Mouse (Mus musculus) Muller cell, postnatal 12 days (primary cell): ENCODE measurements at regions not wholly inside any gene's neighbourhood (a gene's known extent, or its start where the extent isn't known, plus 50 kb on each side); places are given as distances from the start of the nearest gene placed in this dataset.

Experiments used
- DNase-seq: peaks from one replicate; pipeline ENCODE4 v3.0.0-alpha.2; 2015; ENCODE audit errors: inconsistent ontology term

DNA sequence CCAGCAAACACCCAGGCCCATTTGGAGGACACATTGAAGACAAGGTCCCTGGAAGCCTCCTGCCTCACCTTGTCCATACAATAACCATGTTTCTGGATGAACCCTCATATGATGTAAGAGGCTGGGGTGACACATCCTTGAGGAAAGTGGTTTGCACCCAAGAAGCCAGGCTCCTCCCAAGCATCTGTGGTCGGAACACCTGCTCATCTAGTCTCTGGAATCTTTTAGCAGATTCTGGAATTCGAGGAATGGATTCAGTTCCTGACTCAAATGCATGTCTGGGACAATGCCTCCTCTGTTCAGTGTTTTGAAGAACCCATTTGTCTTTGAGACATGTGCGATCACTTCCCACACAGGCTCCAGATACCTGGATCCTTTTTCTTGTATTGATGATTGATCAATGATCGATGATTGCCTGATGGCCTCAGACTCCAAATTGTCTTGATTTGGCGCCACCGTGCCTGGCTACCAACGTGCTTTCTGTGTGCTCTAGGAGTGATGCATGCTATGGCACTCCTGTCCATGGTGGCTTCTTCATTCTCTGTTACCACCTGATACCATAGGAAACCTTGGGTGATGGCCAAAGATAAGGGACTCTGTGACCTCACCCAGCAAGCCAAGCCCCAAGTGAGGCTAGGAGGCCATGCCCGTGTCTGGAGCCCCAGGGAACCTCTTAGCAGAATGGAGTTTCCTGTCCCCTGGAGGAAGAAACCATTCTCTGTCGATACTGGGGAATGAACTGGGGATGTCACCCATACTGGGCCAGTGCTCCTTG is 126.7 kb downstream of the Mn1 start:
- DNase-seq = peak; percentile 78

DNA sequence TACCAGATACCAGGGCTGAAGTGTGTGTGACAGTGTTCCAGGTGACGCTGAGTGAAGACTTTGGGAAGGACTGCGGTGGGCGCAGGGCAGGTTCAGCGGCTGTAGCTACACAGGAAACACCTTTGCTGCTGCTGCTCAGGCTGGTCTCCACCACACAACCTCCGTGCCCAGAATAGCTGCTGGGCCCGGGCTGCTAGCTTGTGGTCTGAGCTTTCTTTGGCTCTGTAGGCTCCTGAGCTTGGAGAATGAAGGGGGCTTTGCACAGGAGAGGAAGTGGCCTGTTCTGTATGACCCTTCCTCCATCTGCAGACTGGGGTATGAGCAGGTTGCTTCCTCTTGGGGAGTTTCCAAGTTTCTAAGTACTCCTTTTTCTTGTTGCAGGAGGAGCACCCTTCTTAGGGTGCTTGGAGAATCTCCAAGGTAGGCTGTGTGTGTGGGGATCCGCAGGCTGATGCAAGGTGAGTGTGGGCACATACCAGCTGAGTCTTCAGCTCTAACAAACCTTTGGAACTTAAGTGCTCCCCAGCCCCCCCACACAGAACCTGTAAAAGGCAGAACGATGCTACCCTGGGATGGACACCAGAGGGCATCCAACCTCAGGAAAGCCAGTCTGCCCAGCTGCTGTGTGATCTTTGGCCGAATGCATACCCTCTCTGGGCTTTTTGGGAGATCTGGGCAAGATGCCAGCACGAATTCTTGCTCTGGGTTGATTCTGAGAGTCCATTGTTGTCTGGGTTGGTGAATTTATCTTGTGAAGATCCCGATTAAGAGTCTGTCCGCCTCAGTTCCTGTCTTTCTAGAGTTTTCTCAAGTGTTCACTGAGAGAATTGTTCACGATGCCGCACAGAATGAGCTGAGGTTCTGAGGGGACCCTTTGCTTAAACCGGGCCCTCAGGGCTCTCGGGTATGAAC is 136.6 kb downstream of the Mn1 start:
- DNase-seq = no peak

DNA sequence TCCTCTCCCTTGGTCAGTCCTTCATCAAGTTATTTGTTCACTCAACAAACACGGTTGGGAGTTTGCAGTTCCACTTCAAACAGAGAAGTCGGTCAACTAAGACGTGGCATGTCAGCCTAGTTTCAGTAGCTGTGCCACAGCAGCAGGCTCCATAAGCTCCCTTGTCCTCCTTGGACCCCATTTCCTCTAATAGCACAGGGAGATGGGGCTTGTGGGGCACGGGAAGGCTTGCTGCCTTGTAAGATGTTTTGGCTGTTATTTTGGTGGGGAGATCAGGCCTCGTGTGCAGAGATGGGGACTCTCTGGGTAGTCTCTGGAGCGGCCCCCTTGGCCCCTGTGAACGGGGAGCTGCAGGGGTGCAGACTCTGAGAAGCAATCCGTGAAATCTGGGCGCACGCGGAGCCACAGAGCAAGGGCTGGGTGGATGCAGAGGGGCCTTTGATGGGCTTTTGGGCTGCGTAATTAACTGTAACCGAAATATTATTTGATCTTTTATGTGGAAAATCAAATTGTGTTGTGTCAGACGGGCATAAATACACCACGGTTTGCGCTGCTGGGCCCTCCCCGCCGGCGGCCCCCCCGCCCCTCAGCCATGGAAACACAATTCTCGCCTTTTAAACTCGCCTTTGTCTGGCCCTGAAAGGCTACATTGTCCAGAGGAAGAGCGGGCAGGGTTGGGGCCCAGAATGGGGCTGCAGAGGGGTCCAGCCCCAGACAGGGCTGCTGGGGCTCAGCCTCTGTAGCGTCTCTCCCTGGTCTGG is 137.6 kb downstream of the Mn1 start:
- DNase-seq = peak; percentile 78

DNA sequence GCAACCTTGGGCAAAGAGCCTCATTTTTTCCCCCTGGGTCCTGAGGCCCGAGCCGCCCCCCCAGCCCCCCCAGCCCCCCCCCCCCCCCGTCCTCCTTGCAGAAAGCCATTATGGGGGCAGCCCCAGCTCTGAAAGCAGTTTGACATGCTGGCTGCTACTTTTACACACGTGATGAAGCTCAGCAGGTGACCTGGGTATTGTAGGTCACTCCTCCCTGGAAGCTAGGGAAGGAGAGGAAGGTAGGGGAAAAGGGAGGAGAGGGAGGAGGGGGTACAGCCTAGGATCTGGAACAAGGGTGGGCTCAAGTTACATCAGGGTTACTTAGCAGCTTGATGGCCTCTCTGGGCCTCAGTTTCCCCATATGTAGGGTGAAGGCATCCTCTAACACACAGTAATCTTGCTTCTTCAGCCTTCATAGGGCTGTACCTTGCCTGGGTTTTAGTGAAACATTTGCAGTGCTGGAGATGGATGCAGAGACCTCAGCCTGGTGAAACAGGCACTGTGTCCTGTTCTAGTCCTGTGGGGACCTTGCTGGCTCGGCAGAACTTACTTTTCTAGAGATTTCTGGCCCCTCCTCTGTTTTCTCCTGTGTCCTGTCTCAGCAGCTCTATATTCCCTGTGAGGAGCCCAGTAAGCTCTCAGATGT is 138.3 kb downstream of the Mn1 start:
- DNase-seq = no peak

DNA sequence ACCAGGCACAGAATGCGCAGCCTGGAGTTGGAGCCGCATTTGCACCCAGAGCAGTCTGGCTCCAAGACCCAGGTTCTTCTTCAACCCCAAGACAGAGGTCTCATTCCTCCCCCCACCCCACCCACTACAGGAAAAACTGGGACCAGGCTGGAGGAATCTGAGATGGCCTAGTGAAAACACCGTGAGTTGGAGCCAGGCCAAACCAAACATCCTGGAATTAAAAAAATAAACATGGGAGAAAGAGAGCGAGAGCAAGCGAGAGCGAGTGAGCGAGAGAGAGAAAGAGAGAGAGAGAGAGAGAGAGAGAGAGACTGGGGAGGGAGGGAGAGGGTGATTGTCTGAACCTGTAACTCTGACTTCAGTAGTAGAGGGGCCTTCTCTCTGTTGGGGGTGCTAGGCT is 138.8 kb downstream of the Mn1 start:
- DNase-seq = no peak

DNA sequence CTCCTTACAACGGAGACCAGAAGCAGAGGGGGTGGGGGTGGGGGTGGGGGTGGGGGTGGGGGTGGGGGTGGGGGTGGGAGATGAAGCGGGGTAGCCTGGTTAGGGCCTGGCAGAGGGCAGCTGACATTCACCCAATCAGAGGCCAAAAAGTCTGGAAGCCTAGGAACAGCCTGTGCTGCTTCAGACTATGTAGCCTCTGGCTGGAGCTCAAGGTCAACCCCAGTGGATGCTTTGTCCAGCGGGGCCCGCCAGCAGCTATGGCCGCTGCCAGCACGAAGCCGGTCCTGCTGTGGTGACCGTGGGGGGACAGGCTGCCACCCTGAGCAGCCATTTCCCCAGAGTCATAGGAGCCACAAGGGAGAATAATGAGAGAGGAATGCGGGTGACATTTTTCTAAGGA is 143.3 kb downstream of the Mn1 start:
- DNase-seq = no peak

DNA sequence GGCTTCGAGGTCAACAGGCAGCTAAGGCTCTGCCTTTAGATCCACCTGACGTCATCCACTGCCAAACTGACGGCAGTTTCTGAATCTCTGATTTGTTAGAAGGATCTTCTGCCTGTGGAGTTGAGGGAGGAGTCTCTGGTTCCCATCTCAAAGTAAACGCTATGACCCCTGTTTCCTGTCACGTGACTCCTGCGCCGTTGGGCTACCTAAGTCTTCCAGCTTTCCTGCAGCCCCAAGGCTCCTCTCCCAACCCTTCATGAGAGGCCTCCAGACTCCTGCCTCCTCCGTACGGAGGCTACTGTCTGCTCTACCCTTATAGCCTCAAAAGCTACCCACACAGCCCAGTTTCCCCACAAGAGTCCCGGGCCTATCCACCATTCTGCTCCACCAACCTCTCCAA is 144.1 kb downstream of the Mn1 start:
- no peak for DNase-seq

DNA sequence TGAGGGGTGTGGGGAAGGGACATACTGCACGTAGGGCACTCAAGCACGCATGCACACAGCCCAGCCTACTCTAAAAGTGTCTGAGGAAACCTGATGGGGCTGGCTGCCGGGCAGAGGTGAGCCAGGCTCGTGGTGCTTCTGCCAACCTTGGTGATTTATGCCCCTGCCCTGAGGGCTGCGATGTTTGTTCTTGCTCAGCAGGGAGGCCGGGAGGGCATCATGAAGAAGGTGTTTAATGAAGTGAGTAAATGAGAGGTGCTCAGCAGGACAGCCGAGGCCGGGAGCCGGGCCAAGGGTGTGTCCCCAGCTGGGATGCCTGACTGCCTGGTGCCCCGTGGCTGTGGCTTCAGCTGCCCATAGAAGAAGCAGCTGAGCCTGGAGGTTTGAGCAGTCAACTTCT is 153.7 kb downstream of the Mn1 start:
- DNase-seq = peak; percentile 90

DNA sequence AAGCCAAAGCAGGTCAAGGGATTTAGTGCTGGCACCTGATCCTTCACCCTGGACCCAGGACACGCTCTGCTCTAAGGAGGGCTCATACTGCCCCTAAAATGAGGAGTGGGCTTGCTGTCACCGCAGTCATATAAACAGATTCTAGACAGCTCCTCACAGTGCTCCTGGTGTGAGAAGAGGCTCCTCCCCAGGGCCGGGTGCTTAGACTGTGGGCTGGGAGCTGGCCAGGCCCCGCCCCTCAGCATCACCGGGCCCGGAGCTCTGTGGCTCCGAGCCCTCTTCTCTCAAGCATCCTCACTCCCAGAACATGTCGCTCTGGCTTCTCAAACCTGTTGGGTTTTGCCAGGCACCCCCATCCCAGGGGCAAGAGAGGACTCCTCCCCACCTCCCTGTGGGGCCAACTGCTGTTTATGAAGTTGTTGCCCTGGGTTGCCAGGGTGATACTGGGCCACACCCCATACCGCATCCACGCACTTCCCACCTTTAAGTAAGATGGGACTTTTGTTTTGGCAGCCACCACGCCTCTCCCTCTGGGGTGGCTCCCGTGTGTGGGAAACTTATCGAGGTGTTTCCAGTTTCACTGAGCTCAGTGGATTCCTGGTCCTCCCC is 156.2 kb downstream of the Mn1 start:
- DNase-seq = no peak

DNA sequence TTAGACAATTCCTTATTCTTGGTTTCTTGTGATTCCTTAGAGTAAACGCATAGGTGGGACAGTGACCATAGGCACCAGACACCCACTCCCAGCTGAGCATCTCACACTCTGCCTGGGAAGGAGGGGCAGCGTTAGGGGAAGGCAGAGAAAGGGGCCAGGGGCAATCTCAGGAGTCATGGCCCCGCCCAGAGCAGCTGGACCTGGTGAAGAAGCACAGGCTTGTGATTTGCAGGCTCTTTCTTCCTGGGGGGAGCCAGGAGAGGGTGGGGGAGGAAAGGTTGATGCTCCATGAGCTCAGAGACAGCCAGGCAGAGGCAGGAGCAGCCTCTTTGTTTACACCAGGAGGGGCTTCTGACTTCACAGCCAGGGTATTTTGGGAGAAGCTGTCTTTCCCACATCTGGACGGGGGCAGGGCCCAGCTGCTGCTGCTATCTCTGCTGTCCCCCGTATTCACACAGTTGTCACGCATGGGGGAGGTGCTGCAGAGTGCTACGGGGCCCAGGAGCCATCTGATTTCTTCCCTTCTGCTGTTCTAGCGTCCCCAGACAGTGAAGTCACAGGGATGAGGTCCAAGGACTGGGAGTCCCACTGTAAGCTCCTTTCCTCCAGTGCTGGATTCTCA is 157.2 kb downstream of the Mn1 start:
- DNase-seq = no peak

DNA sequence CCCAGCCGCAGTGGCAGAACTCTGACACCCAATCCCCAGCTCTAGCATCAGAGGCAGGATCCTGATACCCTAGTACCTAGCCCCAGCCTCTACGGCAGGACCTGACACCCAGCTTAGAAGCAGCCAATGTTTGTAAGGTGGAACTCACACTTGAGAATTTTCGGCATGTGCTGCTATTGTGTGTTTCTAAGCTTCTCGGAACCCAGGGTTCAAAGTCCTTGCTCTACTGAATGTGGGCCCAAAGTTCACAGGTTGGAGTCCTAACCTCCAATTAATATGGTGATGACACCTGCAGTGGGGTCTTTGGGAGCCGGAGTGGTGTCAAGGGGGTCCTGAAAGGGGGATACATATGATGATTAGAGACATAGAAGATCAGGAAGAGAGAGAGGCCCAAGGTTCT is 158.2 kb downstream of the Mn1 start:
- DNase-seq = no peak

DNA sequence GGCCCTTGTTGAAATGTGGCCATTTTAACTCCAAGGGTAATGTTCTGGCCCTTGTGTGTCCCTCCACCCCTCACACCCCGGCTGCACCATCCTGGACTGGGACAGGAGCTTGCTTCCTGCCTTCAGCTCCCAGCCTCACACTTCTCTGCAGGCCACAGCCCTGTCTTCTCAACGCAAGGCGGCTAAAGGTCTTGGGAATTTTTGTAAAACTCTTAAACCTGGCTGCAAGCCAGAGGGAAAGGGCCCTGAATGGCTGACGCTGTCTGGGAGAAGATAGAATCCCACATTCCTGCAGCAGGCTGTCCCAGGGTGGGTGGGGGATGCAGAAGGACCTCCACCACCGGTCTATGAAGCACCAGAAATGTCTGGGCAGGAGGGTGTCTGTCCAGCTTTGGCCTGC is 156.3 kb upstream of the Gm26897 start:
- no peak for DNase-seq

DNA sequence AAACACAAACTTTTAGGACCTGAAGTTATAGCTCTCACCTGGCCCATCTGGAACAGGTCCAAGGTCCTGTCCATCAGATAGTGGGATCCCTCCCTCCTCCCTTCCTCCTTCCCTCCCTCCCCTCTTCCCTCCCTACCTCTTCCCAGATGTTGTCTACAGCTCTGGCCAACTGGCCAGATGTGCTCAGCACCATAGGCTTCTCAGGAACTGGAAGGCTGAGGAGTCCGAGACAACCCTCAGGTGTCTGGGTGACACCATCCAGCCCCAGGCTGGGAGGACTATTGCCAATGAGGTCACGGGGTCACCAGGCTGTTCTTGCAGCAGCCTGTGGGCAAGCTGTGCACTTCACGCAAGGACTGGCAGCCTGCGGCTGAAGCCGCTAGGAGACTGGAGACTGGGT is 155.6 kb upstream of the Gm26897 start:
- DNase-seq = no peak

DNA sequence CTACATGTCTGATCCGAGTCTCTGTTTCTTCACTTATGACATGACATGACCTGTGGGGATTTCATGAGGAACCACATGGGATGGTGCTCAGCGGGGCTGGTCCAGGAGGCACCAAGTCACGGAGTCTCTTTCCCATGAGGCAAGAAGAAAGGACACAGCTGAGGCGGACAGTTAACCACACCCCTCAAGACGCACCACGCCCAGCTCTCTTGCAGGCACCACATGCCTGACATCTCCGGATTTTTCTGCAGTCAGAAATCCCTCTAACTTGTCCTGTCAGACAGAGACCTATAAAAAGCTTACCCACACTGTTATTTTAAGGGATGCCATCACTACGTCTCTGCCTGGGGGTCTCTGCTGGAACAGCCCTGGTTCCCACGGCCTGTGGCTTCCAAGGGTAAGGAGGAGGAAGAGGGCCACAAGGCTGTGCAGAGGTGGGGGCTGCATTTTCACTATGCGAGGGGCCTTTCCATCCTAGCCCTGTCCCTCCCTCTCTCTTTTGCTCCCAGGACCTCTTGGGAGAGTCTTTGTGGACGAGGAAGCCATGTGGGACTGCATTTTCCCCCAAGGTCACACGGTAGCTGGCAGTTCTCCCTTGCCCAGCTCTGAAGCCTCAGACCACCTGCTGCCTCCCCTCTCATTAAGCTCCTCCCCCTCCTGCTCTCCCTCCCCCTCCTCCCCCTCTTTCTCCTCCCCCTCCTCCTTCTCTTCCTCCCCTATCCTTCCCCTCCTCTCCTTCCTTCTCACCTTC is 154.6 kb upstream of the Gm26897 start:
- no peak for DNase-seq

DNA sequence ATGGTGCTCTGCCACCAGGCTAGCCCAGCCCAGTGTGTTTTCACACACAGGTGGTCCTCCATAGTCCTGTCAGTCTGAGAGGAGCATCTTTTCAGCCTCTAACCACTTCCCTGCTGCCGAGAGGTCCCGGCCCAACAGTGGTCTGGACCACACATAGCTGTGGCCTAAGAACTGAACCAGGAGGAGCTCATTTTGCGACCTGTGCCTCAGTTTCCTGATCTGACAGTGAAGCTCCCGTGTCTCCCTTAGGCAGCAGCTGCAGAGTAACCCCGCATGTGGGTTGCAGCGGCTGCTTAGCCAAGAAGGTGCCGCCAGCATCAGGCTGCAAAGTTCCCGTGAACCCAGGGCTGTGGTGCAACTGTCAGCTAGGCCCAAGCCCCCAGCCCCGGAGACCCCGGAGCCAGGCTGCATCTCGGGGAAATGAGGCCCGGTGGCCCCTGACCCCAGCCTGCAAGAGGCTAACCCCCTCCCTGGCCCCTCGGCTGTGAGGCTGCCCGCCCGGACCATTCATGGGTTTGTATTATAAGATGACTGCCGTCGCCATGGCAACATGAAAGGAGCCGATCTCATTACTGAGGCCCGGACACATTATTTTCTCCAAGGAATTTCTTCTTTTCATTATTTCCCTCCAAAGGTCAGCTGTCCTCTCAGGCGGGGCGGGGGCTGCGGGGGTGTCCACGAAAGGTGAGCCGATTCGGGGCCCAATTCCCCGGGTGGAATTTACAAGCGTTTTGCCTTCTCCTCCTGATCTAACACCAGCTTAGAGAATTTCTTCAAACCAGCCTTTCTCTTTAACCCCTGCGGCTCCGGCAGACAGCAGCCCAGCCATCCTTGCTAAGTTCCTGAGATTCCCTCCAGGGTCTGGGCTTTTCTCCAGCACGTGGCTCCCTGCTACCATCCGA is 152.6 kb upstream of the Gm26897 start:
- peak; percentile 68 for DNase-seq

DNA sequence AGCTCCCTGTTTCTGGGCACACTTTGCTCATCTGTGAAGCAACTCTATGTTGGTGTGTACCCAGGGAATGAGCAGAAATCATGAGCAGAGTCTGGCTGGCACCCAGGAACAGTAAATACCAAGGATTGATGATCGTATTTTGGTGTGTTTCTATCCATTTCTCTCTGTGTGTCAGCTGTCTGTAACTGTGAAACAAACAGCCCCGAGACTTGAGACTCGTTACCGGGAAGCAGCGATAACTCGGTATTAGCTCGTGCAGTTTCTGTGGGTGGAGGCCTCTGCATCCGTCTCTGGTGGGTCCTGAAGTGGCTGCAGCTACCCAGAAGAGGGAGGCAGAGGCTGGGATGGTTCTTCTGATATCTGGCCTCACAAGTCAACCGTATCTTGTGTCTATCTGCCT is 151.7 kb upstream of the Gm26897 start:
- no peak for DNase-seq

DNA sequence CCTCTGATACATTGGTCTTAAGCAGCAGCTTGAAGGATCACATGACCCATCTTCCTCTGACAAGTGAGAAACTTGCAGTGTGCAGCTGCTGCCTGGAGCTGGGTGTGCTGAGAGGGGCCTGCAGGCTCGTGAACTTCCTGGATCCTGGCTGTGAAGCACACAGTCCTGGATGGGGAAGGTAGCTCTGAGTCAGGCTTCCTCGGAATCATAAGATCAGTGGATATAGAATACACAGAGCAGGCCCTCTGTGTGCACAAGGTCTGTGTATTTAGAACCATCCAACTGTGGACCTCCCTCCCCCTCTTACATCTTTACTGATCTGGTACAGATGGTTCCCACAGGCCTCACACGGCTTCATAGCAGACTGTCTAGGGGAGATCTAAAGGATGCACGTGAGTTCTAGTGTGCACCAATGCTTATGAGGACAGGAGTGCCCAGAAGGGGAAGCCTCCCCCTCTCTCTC is 143.1 kb upstream of the Gm26897 start:
- no peak for DNase-seq

DNA sequence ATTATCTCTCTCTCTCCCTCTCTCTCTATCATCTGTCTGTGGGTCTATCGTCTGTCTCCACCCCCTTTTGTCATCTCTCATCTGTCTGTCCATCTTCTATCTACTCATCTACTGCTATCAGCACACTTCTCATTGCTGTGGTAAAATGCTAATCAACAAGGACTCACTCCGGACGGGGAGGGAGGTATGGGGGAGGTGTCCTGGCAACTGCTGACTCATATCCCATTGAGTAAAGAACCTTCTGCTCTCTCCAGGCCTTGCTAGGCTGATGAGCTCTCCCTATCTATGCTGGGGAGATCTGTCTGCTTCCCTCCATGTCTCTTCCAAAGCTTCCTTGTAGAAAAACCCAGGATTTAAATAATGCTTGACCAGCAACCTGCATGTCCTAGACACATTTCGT is 140.9 kb upstream of the Gm26897 start:
- no peak for DNase-seq

DNA sequence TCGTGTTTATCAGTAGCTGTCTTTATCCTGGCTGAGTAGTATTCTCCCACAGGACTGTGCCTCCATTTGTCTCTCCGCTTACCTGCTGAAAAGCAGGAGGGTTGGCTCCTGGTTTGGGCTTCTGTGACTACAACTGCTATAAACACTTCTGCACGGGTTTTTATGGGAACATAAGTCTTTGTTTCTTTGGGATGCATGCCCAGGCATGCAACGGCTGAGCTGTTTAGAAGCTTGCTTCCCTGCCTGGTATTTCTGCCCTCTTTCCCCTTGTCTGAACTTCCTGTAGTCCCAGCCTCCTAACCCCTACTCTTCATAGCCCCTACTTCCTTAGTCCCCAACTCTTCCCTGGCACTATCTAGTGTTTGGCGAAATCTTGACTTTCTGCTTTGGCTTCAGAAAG is 139.6 kb upstream of the Gm26897 start:
- no peak for DNase-seq
